Mouse (Mus musculus) gastrocnemius, adult 18-20 months (tissue): ENCODE data around the gene Aff3. TPM values are rescaled to one million over a fixed set of nuclear protein-coding genes. Genes with fewer than 3 reads are reported as not detected.
A peak's percentile ranks its signal among the peaks of the same experiment; 100 is the strongest.

Experiments
- DNase-seq: peaks from one replicate; pipeline ENCODE4 v3.0.0; 2021; ENCODE audit warnings: low spot score
- total RNA-seq, 2 experiments: library from RNA; stranded (reverse); gene quantifications; 2 replicates each; pipeline ENCODE4 v1.2.3; 2021

Gene Aff3
- total RNA-seq, 2 experiments from 2014 or later: 1.2 to 2.0 TPM

- DNase-seq: no peak
These were observed 374.9 kb downstream of the Aff3 start for GRCm38 (mm10) chr1:38289891-38290290.

- no peak for DNase-seq
These were observed 376.0 kb downstream of the Aff3 start for GRCm38 (mm10) chr1:38288716-38289115.

GRCm38 (mm10) chr1:38286551-38286950, 378.2 kb downstream of the Aff3 start:
- no peak for DNase-seq

GRCm38 (mm10) chr1:38280549-38280948, 384.2 kb downstream of the Aff3 start:
- no peak for DNase-seq

GRCm38 (mm10) chr1:38271312-38271711, 393.4 kb downstream of the Aff3 start:
- DNase-seq: no peak

GRCm38 (mm10) chr1:38268246-38269042, 396.3 kb downstream of the Aff3 start:
- no peak for DNase-seq

- DNase-seq: no peak
These were observed 401.5 kb downstream of the Aff3 start for GRCm38 (mm10) chr1:38263251-38263650.

- peak; percentile 69 for DNase-seq
These were observed 402.2 kb downstream of the Aff3 start for GRCm38 (mm10) chr1:38262362-38263154.

GRCm38 (mm10) chr1:38261076-38261475, 403.7 kb downstream of the Aff3 start:
- DNase-seq: peak; percentile 46

GRCm38 (mm10) chr1:38259541-38260338, 405.0 kb downstream of the Aff3 start:
- DNase-seq: no peak

- DNase-seq: no peak
These were observed 410.3 kb downstream of the Aff3 start for GRCm38 (mm10) chr1:38254426-38254825.

- DNase-seq: no peak
These were observed 412.0 kb downstream of the Aff3 start for GRCm38 (mm10) chr1:38252766-38253079.

GRCm38 (mm10) chr1:38252031-38252765, 412.6 kb downstream of the Aff3 start:
- DNase-seq: no peak

GRCm38 (mm10) chr1:38251448-38251847, 413.3 kb downstream of the Aff3 start:
- no peak for DNase-seq

GRCm38 (mm10) chr1:38250246-38250645, 414.5 kb downstream of the Aff3 start:
- DNase-seq: no peak

GRCm38 (mm10) chr1:38249561-38249960, 415.2 kb downstream of the Aff3 start:
- no peak for DNase-seq

- DNase-seq: no peak
These were observed 416.7 kb downstream of the Aff3 start for GRCm38 (mm10) chr1:38248027-38248426.

GRCm38 (mm10) chr1:38242559-38242958, 422.2 kb downstream of the Aff3 start:
- DNase-seq: no peak

GRCm38 (mm10) chr1:38241801-38242200, 423.0 kb downstream of the Aff3 start:
- peak; percentile 88 for DNase-seq

- DNase-seq: peak; percentile 62
These were observed 423.5 kb downstream of the Aff3 start for GRCm38 (mm10) chr1:38241221-38241666.
